Mouse (Mus musculus) liver, embryonic 14.5 days (tissue): ENCODE measurements around the gene Hist2h3c1.
"Not testable (repeated sequence)": the region's sequence is repeated elsewhere in the genome, so short reads cannot be mapped to it uniquely, and the experiment has no call there.

Source experiments
- CTCF ChIP-seq: IDR thresholded peaks from 2 replicates; pipeline ENCODE4 v1.5.1; 2016; ENCODE audit warnings: antibody characterized with exemption, low read depth, control low read depth
- EP300 ChIP-seq: IDR thresholded peaks from 2 replicates; pipeline ENCODE4 v1.6.1; 2016; ENCODE audit warnings: antibody characterized with exemption, low read depth

- TF ChIP-seq CTCF, EP300: not testable (repeated sequence)
Measured at GRCm38 (mm10) chr3:96198601-96199251, 47.8 kb upstream of the Hist2h3c1 start.
